Mouse (Mus musculus) kidney, embryonic 14.5 days (tissue): ENCODE results near the gene Aldh2. TPM values are rescaled to one million over a fixed set of nuclear protein-coding genes. Genes with fewer than 3 reads are reported as not detected.

Experiments used
- ATAC-seq: fragments of 200-750 bp; cut with Nextera tagmentation; 2 replicates; pipeline ENCODE4 v1.8.0; 2017; ENCODE audit warnings: moderate number of reproducible peaks, mild to moderate bottlenecking, moderate TSS enrichment, moderate library complexity; ENCODE audit not compliant: low FRiP score, low TSS enrichment
- H3K27ac ChIP-seq: fragments of 300-500 bp; sonication (generic); 2 replicates; pipeline ENCODE4 v1.5.1; 2014; ENCODE audit warnings: low read depth, mild to moderate bottlenecking, low read length, moderate library complexity, mixed read lengths
- H3K27me3 ChIP-seq: fragments of 300-500 bp; sonication (generic); 2 replicates; pipeline ENCODE4 v1.6.1; 2014; ENCODE audit warnings: mild to moderate bottlenecking, low read length; ENCODE audit not compliant: control insufficient read depth, insufficient read depth
- H3K36me3 ChIP-seq: fragments of 300-500 bp; sonication (generic); 2 replicates; pipeline ENCODE4 v1.6.1; 2014; ENCODE audit warnings: low read length, mixed read lengths; ENCODE audit not compliant: control insufficient read depth, insufficient read depth
- H3K4me1 ChIP-seq: fragments of 300-500 bp; sonication (generic); 2 replicates; pipeline ENCODE4 v1.6.1; 2014; ENCODE audit warnings: low read length, mixed read lengths; ENCODE audit not compliant: control insufficient read depth, insufficient read depth
- H3K4me2 ChIP-seq: fragments of 300-500 bp; sonication (generic); replicated peaks from 2 replicates; pipeline ENCODE4 v1.6.1; 2014; ENCODE audit warnings: low read depth, mild to moderate bottlenecking, low read length
- H3K4me3 ChIP-seq: fragments of 300-500 bp; sonication (generic); 2 replicates; pipeline ENCODE4 v1.5.1; 2014; ENCODE audit warnings: mild to moderate bottlenecking, low read length
- H3K9ac ChIP-seq: fragments of 300-500 bp; sonication (generic); 2 replicates; pipeline ENCODE4 v1.6.1; 2014; ENCODE audit warnings: low read depth, mild to moderate bottlenecking, low read length, moderate library complexity
- H3K9me3 ChIP-seq: fragments of 300-500 bp; sonication (generic); 2 replicates; pipeline ENCODE4 v1.6.1; 2016; ENCODE audit warnings: low read length; ENCODE audit not compliant: control insufficient read depth
- WGBS: fragments of 180-500 bp; shearing (Covaris S2); extraction: QIAGEN DNeasy Blood & Tissue Kit; methylation state at CpG from one replicate; pipeline ENCODE4 v1.1.7; 2014; 5-methylcytosine and 5-hydroxymethylcytosine counted together
- polyA plus RNA-seq: library from polyadenylated mRNA; unstranded; fragments of >200 nt; fragmentation: Nextera tagmentation; extraction: Ambion mirVana; gene quantifications from 2 replicates; pipeline ENCODE4 v1.2.1, GENCODE M21; 2014

Gene Aldh2
- polyA plus RNA-seq, 1 experiment from 2014 or later = 78.8 TPM

DNA sequence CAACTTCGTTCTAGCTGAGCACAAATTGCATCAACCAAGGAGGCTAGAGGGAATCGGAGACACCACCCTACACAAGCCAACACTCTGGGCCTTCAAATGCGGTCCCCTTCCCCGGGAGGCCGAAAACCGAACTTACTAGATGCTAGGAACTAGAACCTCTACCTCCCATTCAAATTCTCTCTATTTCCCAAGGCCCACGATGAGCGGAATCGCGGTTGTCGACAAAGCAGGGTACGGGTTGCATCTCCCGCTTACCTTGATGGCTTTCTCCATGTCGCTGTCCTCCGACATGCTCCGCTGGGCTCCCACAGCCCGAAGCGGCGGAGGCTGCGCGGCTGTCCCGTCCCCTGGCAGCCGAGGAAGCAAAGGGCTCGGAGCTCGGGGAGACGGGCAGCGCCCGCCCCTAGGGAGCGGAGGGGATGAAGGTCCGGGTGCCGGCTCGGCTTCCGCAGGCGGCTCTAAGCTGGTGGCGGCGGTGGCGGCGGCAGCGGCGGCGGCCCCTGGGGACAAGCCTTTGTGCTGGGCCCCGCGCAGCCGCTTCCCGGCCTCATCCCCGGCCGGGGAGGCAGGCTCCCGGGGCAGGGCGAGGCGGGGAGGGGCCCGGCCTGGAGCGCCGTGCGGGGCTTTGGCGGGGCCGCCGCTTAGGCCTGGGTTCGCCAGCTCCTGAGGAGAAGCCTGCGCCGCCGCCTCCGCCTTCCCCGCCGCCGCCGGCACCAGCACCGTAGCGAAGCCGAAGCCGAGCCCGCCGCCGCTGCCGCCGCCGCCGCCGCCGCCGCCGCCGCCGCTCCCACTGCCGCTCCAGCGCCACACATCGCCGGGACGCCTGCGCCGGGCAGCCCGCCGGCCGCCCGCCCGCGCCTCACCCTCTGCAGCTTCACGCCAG lies 48.5 kb downstream of the Aldh2 start, which contains the start of the genes Adam1a and Gm42878:
Adam1a (minus strand) TSS at position 573 of the 883 bp plus-strand sequence.
Gm42878 (minus strand) TSS at position 573 of the 883 bp plus-strand sequence.
- H3K4me3 ChIP-seq = peak within 1 kb of the TSS; percentile 100
- peak within 1 kb of the TSS; percentile 99 for H3K9ac ChIP-seq
- peak within 1 kb of the TSS; percentile 89 for H3K27ac ChIP-seq
- H3K9me3 ChIP-seq = no peaks in the 10 kb centered on the region
- H3K4me1 ChIP-seq = peaks cover 16% of the 10 kb centered on the region
- 1% methylated on average over 54 of the region's 97 CpGs for WGBS
- no peaks in the 10 kb centered on the region for H3K27me3 ChIP-seq
- ATAC-seq = peak; percentile 30
- H3K36me3 ChIP-seq = no peaks in the 10 kb centered on the region
- H3K4me2 ChIP-seq = peak within 1 kb of the TSS; percentile 93

- WGBS = 55% methylated on average over 3 of the region's 3 CpGs
- H3K36me3 ChIP-seq = peaks cover 3% of the 10 kb centered on the region; the same call in 1 of the 2 replicates
- no peak overlapping the region for H3K4me2 ChIP-seq
- H3K27me3 ChIP-seq = no peaks in the 10 kb centered on the region
- no peak for ATAC-seq
- peaks cover 16% of the 10 kb centered on the region for H3K4me1 ChIP-seq
- H3K9me3 ChIP-seq = no peaks in the 10 kb centered on the region
- H3K4me3 ChIP-seq = no peak overlapping the region
- no peak overlapping the region for H3K27ac ChIP-seq
- no peak overlapping the region for H3K9ac ChIP-seq
These were observed 50.3 kb downstream of the Aldh2 start for GRCm38 (mm10) chr5:121543370-121543769.

DNA sequence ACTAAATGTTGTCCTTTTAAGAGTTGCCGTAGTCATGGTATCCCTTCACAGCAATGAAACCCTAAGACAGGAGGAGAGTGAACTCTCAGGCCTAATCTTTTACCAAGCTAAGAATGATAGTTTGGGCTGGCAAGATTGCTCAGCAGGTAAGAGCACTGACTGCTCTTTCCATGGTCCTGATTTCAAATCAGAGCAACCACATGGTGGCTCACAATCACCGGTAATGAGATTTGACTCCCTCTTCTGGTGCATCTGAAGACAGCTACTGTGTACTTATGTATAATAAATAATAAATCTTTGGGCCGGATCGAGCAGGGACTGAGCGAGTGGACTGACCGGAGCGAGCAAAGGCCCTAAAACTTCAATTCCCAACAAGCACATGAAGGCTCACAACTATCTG lies 52.4 kb downstream of the Aldh2 start:
- H3K27ac ChIP-seq = no peak overlapping the region
- peaks cover 11% of the 10 kb centered on the region for H3K4me1 ChIP-seq
- no peaks in the 10 kb centered on the region for H3K27me3 ChIP-seq
- H3K9me3 ChIP-seq = no peaks in the 10 kb centered on the region
- WGBS = 85% methylated on average over 7 of the region's 7 CpGs
- no peak overlapping the region for H3K4me2 ChIP-seq
- H3K9ac ChIP-seq = no peak overlapping the region
- H3K36me3 ChIP-seq = peaks cover 17% of the 10 kb centered on the region; the same call in 1 of the 2 replicates
- no peak for ATAC-seq
- no peak overlapping the region for H3K4me3 ChIP-seq

GRCm38 (mm10) chr5:121540066-121540465 lies 53.6 kb downstream of the Aldh2 start:
- Histone ChIP-seq H3K9me3 (no peaks in the 10 kb centered on the region), H3K9ac (no peak overlapping the region), H3K36me3 (peaks cover 28% of the 10 kb centered on the region), H3K27me3 (no peaks in the 10 kb centered on the region), H3K4me1 (peaks cover 11% of the 10 kb centered on the region), H3K4me2 (no peak overlapping the region), H3K27ac (no peak overlapping the region), H3K4me3 (no peak overlapping the region)
- ATAC-seq = no peak
- 90% methylated on average over 5 of the region's 5 CpGs for WGBS

DNA sequence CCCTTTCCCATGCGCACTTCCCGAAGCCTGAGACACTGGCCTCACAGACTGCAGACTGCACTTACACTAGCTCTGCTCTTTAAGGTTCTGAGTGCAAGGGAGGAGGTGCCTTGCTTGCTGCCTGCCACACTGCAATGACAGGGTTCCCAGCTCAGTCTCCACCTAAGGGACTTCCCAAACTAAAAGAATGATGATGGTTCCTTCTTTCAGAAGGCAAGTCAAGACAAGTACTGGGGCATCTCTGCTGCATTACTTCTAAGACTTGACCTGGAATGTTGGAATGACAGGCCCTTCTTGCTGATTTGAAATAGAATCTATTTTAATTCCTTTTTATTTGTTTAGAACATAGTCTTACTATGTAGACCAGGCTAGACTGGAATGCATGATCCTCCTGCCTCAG lies 56.0 kb downstream of the Aldh2 start:
- H3K4me1 ChIP-seq = no peaks in the 10 kb centered on the region
- 85% methylated on average over 2 of the region's 2 CpGs for WGBS
- H3K36me3 ChIP-seq = peaks cover 50% of the 10 kb centered on the region

DNA sequence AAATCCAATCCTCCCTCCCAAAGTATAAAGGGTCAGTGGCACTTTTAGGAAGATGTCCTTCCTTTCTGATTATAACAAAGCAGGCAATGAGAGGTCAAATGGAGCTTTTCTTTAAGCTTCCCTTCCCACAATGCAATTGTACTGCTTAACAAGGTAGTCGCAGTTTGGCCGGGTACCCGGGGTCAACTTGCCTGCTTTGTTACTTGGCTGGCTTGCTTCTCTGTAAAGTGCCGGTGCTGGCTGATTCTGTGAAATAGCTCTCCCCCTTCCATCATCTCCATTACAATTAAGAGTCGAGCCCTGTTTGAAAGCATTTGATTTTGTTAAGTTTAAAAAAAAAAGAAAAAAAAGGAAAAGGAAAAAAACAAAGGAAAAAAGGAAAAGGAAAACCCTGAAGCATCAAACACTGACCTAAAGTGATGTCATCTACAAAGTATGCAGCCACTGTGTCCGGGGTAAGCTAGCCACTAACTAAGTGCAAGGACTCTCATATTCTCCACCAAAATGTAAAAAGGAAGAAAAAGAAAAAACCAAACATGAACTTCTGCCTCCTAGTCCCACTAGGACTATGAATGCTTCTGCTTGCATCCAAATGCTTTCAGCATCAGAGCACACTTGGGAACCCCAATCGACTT lies 56.6 kb downstream of the Aldh2 start:
- Histone ChIP-seq H3K9me3 (no peaks in the 10 kb centered on the region), H3K4me3 (no peak overlapping the region), H3K27me3 (no peaks in the 10 kb centered on the region), H3K9ac (no peak overlapping the region), H3K36me3 (peaks cover 55% of the 10 kb centered on the region), H3K4me1 (no peaks in the 10 kb centered on the region), H3K27ac (no peak overlapping the region), H3K4me2 (no peak overlapping the region)
- WGBS = 75% methylated on average over 7 of the region's 7 CpGs
- ATAC-seq = no peak

More for the DNA sequence above, 56.0 kb downstream of the Aldh2 start:
- Histone ChIP-seq H3K27me3 (no peaks in the 10 kb centered on the region), H3K4me2 (no peak overlapping the region), H3K9me3 (no peaks in the 10 kb centered on the region), H3K27ac (no peak overlapping the region), H3K9ac (no peak overlapping the region), H3K4me3 (no peak overlapping the region)
- ATAC-seq = no peak

- Histone ChIP-seq H3K27ac (no peak overlapping the region), H3K27me3 (no peaks in the 10 kb centered on the region), H3K4me1 (no peaks in the 10 kb centered on the region), H3K9me3 (no peaks in the 10 kb centered on the region), H3K4me3 (no peak overlapping the region), H3K4me2 (no peak overlapping the region), H3K36me3 (peaks cover 70% of the 10 kb centered on the region), H3K9ac (no peak overlapping the region)
- WGBS = 92% methylated on average over 3 of the region's 3 CpGs
- no peak for ATAC-seq
These were observed 58.5 kb downstream of the Aldh2 start for GRCm38 (mm10) chr5:121535116-121535515.

DNA sequence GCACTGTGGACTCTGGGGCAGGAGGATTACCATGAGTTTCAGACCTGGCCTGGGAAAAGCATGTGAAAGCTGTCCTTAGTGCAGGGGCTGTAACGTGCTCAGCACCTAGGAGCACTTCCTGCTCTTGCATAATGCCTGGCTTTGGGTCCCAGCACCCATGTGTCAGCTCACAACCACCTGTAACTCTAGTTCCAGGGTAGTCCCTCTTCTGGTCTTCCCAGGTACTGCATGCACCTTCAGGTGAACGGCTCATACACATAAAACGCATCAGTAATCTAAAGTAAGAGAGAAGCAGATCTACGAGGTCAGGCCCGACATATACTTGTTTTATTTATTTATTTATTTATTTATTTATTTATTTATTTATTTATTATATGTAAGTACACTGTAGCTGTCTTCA lies 59.1 kb downstream of the Aldh2 start:
- Histone ChIP-seq H3K27me3 (no peaks in the 10 kb centered on the region), H3K4me1 (no peaks in the 10 kb centered on the region), H3K9me3 (no peaks in the 10 kb centered on the region), H3K9ac (no peak overlapping the region), H3K27ac (no peak overlapping the region), H3K4me3 (no peak overlapping the region), H3K4me2 (no peak overlapping the region), H3K36me3 (peaks cover 76% of the 10 kb centered on the region)
- WGBS = 94% methylated on average over 5 of the region's 5 CpGs
- no peak for ATAC-seq

- H3K27ac ChIP-seq = no peak overlapping the region
- no peaks in the 10 kb centered on the region for H3K4me1 ChIP-seq
- H3K9me3 ChIP-seq = no peaks in the 10 kb centered on the region
- no peak overlapping the region for H3K4me3 ChIP-seq
- WGBS = 88% methylated on average over 8 of the region's 8 CpGs
- no peak for ATAC-seq
- no peak overlapping the region for H3K4me2 ChIP-seq
- H3K9ac ChIP-seq = no peak overlapping the region
- H3K36me3 ChIP-seq = peaks cover 79% of the 10 kb centered on the region
- no peaks in the 10 kb centered on the region for H3K27me3 ChIP-seq
These were observed 66.7 kb downstream of the Aldh2 start for GRCm38 (mm10) chr5:121526961-121527360.
